Mouse (Mus musculus) testis, adult 10 weeks (tissue): ENCODE results near the gene Ccdc184. TPM values are rescaled to one million over a fixed set of nuclear protein-coding genes. Genes with fewer than 3 reads are reported as not detected.

Experiments
- polyA plus RNA-seq: library from polyadenylated mRNA; stranded (reverse); fragments of 350-450 nt; fragmentation: Illumina TruSeq; extraction: RNeasy Lipid Tissue Mini Kit (QIAGEN cat#74804); gene quantifications from one replicate; pipeline ENCODE4 v1.2.3, GENCODE M21; 2014; ENCODE audit warnings: low read depth, low replicate concordance

Ccdc184 gene
- polyA plus RNA-seq: 2.3 TPM

DNA sequence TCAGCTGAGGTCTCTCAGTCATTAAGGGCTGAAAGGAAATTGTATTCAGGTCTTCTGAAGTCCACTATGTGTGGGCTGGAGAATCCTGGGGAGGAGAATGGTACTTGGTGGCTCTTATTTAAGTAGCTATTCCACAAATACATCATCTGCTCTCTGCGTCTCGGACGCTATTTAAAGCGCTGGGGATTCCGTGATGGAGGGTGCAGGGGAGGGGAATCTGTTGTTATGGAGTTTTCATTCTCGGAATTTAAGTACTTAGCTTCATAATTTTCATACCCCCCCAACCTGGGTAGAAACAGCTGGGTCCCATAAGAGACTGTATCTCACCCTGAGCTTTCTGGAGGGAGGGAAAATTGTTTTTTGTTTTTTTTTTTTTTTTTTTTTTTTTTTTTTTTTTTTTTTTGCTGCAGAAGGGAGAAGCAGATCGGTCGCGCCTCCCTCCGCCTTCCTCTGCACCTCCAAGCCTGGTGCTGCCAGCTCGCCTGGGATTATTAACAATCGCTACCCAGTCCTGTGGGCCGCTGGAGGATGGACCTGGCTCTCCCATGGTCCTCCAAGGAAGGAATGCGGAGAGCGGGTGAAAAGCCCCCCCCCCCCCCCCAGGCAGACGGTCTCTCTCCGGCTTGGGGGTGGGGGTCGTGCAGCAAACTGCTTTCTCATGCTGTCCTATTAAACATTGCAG lies at the start of gene Ccdc184:
Gene Ccdc184, plus strand, starts transcription at position 196 of the 682 bp plus-strand sequence.

GRCm38 (mm10) chr15:98165525-98165924 lies 1.4 kb upstream of the Ccdc184 start, which contains the start of gene Asb8:
TSS of gene Asb8 (minus strand) at chr15:98165625.

DNA sequence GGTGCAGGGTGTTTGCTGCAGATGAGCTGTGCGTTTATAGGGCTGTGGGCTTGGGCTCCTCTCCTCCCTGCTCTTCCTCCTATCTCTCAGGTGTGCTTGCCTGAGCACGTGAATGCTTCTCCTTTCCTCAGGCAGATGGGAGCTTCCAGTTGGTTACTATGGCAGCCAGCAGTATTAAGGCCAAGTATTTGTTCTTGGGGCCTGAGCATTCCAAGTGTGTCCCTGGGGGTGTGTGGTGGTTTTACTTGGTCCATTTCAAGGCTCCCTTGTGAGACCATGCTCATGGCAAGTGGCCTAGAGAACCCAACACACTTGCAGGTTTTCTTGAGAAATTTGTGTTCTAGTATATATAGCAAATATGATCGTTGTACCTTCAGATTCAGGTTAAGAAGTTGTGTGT lies 28.5 kb downstream of the Ccdc184 start, which contains the start of gene Olfr288:
Gene Olfr288, minus strand, starts transcription at position 101 of the 400 bp plus-strand sequence.

Other genes starting within 250 kb of the Ccdc184 start
- gene Tmem106c, start 203.0 kb upstream of the Ccdc184 start, polyA plus RNA-seq: 13.0 TPM
- gene Col2a1, start 162.5 kb upstream of the Ccdc184 start, polyA plus RNA-seq: 0.85 TPM
- 23.1 TPM for gene Pfkm, start 74.6 kb upstream of the Ccdc184 start, polyA plus RNA-seq
- gene Senp1, start 73.4 kb upstream of the Ccdc184 start, polyA plus RNA-seq: 111 TPM
- gene Asb8, start 1.5 kb upstream of the Ccdc184 start, polyA plus RNA-seq: 33.6 TPM
- gene Olfr288, start 28.4 kb downstream of the Ccdc184 start, polyA plus RNA-seq: not detected
- gene Gm44579, start 53.8 kb downstream of the Ccdc184 start, polyA plus RNA-seq: not detected
- not detected for gene Olfr287, start 53.9 kb downstream of the Ccdc184 start, polyA plus RNA-seq
- not detected for gene Olfr286, start 67.3 kb downstream of the Ccdc184 start, polyA plus RNA-seq
- gene H1fnt, start 90.1 kb downstream of the Ccdc184 start, polyA plus RNA-seq: 79.5 TPM
- gene Zfp641, start 129.0 kb downstream of the Ccdc184 start, polyA plus RNA-seq: 0.67 TPM
- not detected for gene Olfr285, start 150.2 kb downstream of the Ccdc184 start, polyA plus RNA-seq
- not detected for gene Olfr284, start 173.8 kb downstream of the Ccdc184 start, polyA plus RNA-seq
- not detected for gene Olfr283, start 213.8 kb downstream of the Ccdc184 start, polyA plus RNA-seq